Mouse (Mus musculus) forelimb bud, embryonic 11.5 days (tissue): ENCODE measurements at regions not wholly inside any gene's neighbourhood (a gene's known extent, or its start where the extent isn't known, plus 50 kb on each side); places are given as distances from the start of the nearest gene placed in this dataset.

Source experiments
- DNase-seq: peaks from one replicate; pipeline ENCODE4 v3.0.0-alpha.2; 2012; ENCODE audit warnings: low read depth, low spot score

DNA sequence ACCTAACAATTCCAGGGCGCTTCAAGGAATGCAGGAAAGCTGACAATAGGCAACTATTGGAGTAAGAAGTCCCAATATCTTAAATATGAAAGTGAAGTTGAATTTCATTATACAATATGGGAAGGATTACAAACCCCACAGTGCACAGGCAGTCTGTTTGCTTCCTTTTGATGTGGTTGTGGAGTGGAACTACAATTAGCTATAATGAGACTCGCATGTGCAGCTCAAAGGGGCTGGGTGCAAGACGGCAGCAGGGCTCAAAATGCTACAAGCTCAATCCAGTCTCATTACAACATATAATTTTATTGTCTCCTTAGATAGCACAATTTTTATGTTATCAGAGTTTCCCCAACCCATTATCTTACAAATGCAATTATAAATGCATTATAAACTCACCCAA lies 54.7 kb upstream of the Ccser1 start:
- DNase-seq = no peak

DNA sequence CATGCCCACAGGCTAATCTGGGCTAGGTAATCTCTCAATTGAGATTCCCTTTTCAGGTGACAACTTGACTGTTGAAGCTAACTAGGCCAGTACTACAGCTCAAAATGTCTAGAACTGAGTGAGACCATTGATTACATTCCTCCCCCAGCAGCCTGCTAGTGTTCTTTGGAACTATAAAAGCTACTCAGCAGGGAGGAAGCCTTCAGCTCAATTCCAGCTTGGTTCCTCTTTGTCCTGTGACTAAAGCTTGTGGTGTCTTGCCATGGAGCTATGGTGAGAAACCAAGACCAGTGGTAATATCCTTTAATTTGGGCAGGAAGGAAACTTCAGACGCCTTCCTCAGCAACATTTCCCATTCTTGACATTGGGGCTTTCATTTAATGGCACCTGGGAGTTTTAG lies 52.9 kb upstream of the Ccser1 start:
- DNase-seq = no peak

DNA sequence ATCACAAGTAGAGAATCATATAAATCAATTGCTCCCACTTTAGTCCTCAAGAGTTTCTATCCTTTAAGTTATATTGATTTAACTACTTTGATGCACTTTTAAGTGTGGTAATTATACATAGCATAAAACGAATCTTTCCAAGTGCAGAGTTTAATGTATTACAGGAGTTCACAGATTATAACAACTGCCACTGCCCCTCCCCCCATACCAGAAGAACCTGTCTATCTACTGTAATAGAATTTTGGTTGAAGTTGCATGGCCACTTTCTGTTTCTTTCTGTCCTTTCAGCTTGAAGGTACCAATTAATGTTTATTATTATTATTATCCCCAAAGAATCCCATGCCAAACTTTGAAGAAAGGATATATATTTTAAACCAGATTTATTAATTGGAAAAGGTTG lies 51.9 kb upstream of the Ccser1 start:
- no peak for DNase-seq
